Mouse (Mus musculus): ENCODE results near the gene Sh3d19. TPM values are rescaled to one million over a fixed set of nuclear protein-coding genes. Genes with fewer than 3 reads are reported as not detected.

Gene Sh3d19
- polyA plus RNA-seq, 1 experiment from 2014 or later = 33.0 TPM

GRCm38 (mm10) chr3:86011833-86012232, 40.9 kb downstream of the Sh3d19 start:
- Histone ChIP-seq H3K27me3 (no peaks in the 10 kb centered on the region), H3K4me2 (no peak overlapping the region), H3K27ac (no peak overlapping the region)

GRCm38 (mm10) chr3:86013837-86014236, 42.9 kb downstream of the Sh3d19 start:
- no peaks in the 10 kb centered on the region for H3K27me3 ChIP-seq
- WGBS = 62% methylated on average over 10 of the region's 10 CpGs
- no peak overlapping the region for H3K4me2 ChIP-seq
- H3K27ac ChIP-seq = no peak overlapping the region
- peaks cover 13% of the 10 kb centered on the region; the same call in 1 of the 2 replicates for H3K4me1 ChIP-seq
- no peaks in the 10 kb centered on the region for H3K36me3 ChIP-seq
- H3K4me3 ChIP-seq = no peak overlapping the region
- H3K9me3 ChIP-seq = no peaks in the 10 kb centered on the region
- H3K9ac ChIP-seq = no peak overlapping the region
- ATAC-seq (ENCODE audit: borderline replicate concordance, extremely low read depth, low FRiP score, low TSS enrichment) = no peak

More at GRCm38 (mm10) chr3:86011833-86012232, 40.9 kb downstream of the Sh3d19 start:
- Histone ChIP-seq H3K9me3 (no peaks in the 10 kb centered on the region), H3K4me1 (peaks cover 13% of the 10 kb centered on the region; the same call in 1 of the 2 replicates), H3K9ac (no peak overlapping the region), H3K36me3 (peaks cover 6% of the 10 kb centered on the region), H3K4me3 (no peak overlapping the region)
- ATAC-seq (ENCODE audit: borderline replicate concordance, extremely low read depth, low FRiP score, low TSS enrichment) = no peak
- WGBS = 32% methylated on average over 3 of the region's 3 CpGs

- no peak overlapping the region for H3K4me2 ChIP-seq
- no peaks in the 10 kb centered on the region for H3K27me3 ChIP-seq
- no peak for ATAC-seq (ENCODE audit: borderline replicate concordance, extremely low read depth, low FRiP score, low TSS enrichment)
- no peaks in the 10 kb centered on the region for H3K9me3 ChIP-seq
- H3K4me1 ChIP-seq = 0 out of 2 replicates have a peak, but pooled peaks cover 3% of the 10 kb centered on the region
- H3K9ac ChIP-seq = no peak overlapping the region
- no peaks in the 10 kb centered on the region for H3K36me3 ChIP-seq
- H3K27ac ChIP-seq = no peak overlapping the region
- H3K4me3 ChIP-seq = no peak overlapping the region
- 90% methylated on average over 1 of the region's 1 CpGs for WGBS
Measured at GRCm38 (mm10) chr3:86016965-86017364, 46.1 kb downstream of the Sh3d19 start.

DNA sequence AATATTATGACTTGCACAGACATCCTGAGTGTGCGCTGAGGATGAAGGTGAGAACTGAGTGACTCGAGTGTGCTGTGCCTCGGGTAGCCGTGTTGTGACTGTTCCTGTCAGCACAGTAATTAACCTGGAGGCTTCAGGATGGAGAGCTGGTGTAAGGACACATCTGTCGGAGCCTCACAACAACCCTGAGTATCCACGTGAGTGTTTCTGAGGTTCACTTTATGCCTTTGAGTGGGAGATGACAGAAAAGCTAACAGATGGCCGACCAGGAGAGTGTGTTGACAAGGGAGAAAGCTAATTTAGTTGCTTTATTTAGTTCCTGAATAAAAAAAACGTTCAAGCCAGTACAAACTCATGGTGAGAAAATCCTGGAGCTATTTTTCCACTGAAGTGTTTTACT, 46.6 kb downstream of the Sh3d19 start:
- no peak overlapping the region for H3K4me3 ChIP-seq
- no peak for ATAC-seq (ENCODE audit: borderline replicate concordance, extremely low read depth, low FRiP score, low TSS enrichment)
- no peaks in the 10 kb centered on the region for H3K27me3 ChIP-seq
- H3K4me2 ChIP-seq = no peak overlapping the region
- no peaks in the 10 kb centered on the region for H3K4me1 ChIP-seq
- no peak overlapping the region for H3K27ac ChIP-seq
- H3K36me3 ChIP-seq = no peaks in the 10 kb centered on the region
- H3K9me3 ChIP-seq = no peaks in the 10 kb centered on the region
- H3K9ac ChIP-seq = no peak overlapping the region
- 46% methylated on average over 8 of the region's 8 CpGs for WGBS

- Histone ChIP-seq H3K4me2 (no peak overlapping the region), H3K9ac (no peak overlapping the region), H3K27ac (no peak overlapping the region), H3K36me3 (no peaks in the 10 kb centered on the region), H3K27me3 (no peaks in the 10 kb centered on the region), H3K4me3 (no peak overlapping the region), H3K9me3 (no peaks in the 10 kb centered on the region), H3K4me1 (no peaks in the 10 kb centered on the region)
- ATAC-seq (ENCODE audit: borderline replicate concordance, extremely low read depth, low FRiP score, low TSS enrichment) = no peak
- WGBS = 80% methylated on average over 16 of the region's 16 CpGs
Measured at GRCm38 (mm10) chr3:86020921-86021650, 50.2 kb downstream of the Sh3d19 start.

DNA sequence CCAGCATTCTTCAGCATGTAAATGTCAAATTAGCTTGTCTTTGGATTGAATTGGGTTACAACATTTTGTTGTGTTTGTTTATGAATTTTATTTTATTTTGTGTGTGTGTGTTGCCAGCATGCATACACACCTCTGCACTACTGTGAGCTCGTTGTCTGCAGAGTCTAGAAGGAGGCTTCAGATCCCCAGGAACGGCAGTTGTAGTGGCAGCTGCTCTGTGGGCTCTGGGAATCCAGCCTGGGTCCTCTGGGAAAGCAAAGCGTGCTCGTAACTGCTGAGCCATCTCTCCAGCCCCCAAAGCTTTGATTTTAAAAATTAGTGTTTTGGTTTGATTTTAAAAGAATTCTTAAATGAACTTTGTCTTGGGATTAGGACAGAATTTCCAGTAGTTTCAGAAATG, 50.7 kb downstream of the Sh3d19 start:
- WGBS = 90% methylated on average over 4 of the region's 4 CpGs

GRCm38 (mm10) chr3:86024065-86024795, 53.3 kb downstream of the Sh3d19 start:
- ATAC-seq (ENCODE audit: borderline replicate concordance, extremely low read depth, low FRiP score, low TSS enrichment) = no peak
- no peaks in the 10 kb centered on the region for H3K4me1 ChIP-seq
- no peaks in the 10 kb centered on the region for H3K27me3 ChIP-seq
- H3K27ac ChIP-seq = no peak overlapping the region
- 85% methylated on average over 12 of the region's 12 CpGs for WGBS
- H3K9ac ChIP-seq = no peak overlapping the region
- no peaks in the 10 kb centered on the region for H3K9me3 ChIP-seq
- no peak overlapping the region for H3K4me3 ChIP-seq
- H3K36me3 ChIP-seq = no peaks in the 10 kb centered on the region
- H3K4me2 ChIP-seq = no peak overlapping the region

More for the DNA sequence above, 50.7 kb downstream of the Sh3d19 start:
- Histone ChIP-seq H3K36me3 (no peaks in the 10 kb centered on the region), H3K4me2 (no peak overlapping the region), H3K9ac (no peak overlapping the region), H3K4me3 (no peak overlapping the region), H3K27ac (no peak overlapping the region), H3K27me3 (no peaks in the 10 kb centered on the region), H3K4me1 (no peaks in the 10 kb centered on the region), H3K9me3 (no peaks in the 10 kb centered on the region)
- ATAC-seq (ENCODE audit: borderline replicate concordance, extremely low read depth, low FRiP score, low TSS enrichment) = no peak

- no peaks in the 10 kb centered on the region for H3K27me3 ChIP-seq
- no peak overlapping the region for H3K4me2 ChIP-seq
- no peak overlapping the region for H3K4me3 ChIP-seq
- H3K9me3 ChIP-seq = no peaks in the 10 kb centered on the region
- whole genome bisulfite sequencing = 91% methylated on average over 20 of the region's 20 CpGs
- H3K36me3 ChIP-seq = no peaks in the 10 kb centered on the region
- no peaks in the 10 kb centered on the region for H3K4me1 ChIP-seq
- no peak for ATAC-seq (ENCODE audit: borderline replicate concordance, extremely low read depth, low FRiP score, low TSS enrichment)
- H3K9ac ChIP-seq = no peak overlapping the region
- H3K27ac ChIP-seq = no peak overlapping the region
Measured at GRCm38 (mm10) chr3:86025341-86026137, 54.6 kb downstream of the Sh3d19 start.

DNA sequence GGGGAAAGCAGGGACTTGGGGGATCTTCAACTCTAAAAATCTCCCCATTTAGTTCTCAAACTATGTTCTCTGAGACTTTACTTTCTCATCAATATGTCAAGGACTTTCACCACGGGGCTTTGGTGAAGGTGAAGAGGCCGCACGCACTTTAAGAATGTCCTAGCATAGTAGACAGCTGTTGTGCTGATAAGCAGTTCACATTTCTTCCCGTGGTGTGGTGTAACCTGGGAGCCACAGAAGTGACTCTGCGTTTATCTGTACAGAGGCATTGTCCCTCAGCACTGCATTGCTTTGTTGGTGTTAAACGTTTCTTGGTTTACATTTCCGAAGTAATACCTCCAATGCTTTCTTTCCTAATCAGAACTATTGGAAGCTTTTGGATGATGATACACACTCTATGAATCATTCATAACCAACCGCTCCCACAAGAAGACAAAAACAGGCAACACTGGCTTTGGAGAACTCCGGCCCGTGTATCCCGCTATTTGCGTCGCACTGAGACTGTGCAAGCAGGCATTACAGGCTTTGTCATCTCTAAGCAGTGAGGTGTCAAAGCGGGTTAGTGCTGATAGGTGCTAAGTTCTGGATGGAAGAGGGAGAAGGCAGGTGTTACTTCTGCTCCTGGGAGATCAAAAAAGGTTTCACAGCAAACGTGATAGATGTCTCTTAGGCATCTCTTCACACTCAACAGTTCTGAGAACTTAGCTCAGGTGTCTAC, 57.9 kb downstream of the Sh3d19 start:
- no peak overlapping the region for H3K27ac ChIP-seq

GRCm38 (mm10) chr3:86030566-86030965, 59.7 kb downstream of the Sh3d19 start:
- peak; percentile 62; the same call in 1 of the 2 replicates for ATAC-seq (ENCODE audit: borderline replicate concordance, extremely low read depth, low FRiP score, low TSS enrichment)
- H3K4me1 ChIP-seq = no peaks in the 10 kb centered on the region
- H3K4me2 ChIP-seq = no peak overlapping the region
- H3K4me3 ChIP-seq = no peak overlapping the region
- no peak overlapping the region for H3K27ac ChIP-seq
- 61% methylated on average over 4 of the region's 4 CpGs for WGBS
- no peaks in the 10 kb centered on the region for H3K9me3 ChIP-seq
- H3K36me3 ChIP-seq = 0 out of 2 replicates have a peak, but pooled peaks cover 5% of the 10 kb centered on the region
- no peak overlapping the region for H3K9ac ChIP-seq
- no peaks in the 10 kb centered on the region for H3K27me3 ChIP-seq

More for the DNA sequence above, 57.9 kb downstream of the Sh3d19 start:
- 66% methylated on average over 15 of the region's 15 CpGs for WGBS
- ATAC-seq (ENCODE audit: borderline replicate concordance, extremely low read depth, low FRiP score, low TSS enrichment) = no peak
- Histone ChIP-seq H3K27me3 (no peaks in the 10 kb centered on the region), H3K4me1 (no peaks in the 10 kb centered on the region), H3K36me3 (0 out of 2 replicates have a peak, but pooled peaks cover 5% of the 10 kb centered on the region), H3K9ac (no peak overlapping the region), H3K4me2 (no peak overlapping the region), H3K4me3 (no peak overlapping the region), H3K9me3 (no peaks in the 10 kb centered on the region)

DNA sequence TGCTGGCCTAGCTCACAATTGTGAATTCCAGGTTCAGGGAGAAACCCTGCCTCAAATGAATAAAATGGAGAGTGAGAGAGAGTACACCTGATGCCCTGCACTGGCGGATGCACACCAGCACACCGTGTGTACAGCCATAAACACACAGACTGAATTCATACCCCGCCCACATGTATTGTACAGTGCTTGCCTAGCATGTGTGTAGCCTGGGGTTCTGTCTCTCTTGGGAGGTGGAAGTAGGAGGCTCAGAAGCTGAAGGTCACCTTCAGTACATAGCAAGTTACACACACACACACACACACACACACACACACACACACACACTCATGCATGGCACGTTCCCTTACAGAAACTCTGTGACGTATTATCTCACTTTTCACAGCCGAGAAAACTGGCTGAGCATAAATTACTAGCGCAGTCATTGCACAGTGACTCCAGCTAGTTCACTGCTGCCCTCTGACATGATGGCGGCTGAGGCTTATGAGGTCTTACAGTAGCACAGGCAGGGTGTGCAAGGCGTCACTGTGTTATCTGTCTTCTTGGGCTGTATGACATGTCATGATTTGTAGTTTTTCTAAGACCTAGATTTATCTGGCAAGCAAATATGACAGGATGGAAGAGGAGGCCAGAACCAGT, 62.7 kb downstream of the Sh3d19 start:
- H3K27me3 ChIP-seq = no peaks in the 10 kb centered on the region
- H3K27ac ChIP-seq = no peak overlapping the region
- WGBS = 59% methylated on average over 9 of the region's 9 CpGs
- no peak for ATAC-seq (ENCODE audit: borderline replicate concordance, extremely low read depth, low FRiP score, low TSS enrichment)
- no peaks in the 10 kb centered on the region for H3K9me3 ChIP-seq
- peaks cover 1% of the 10 kb centered on the region; the same call in 1 of the 2 replicates for H3K4me1 ChIP-seq
- H3K4me3 ChIP-seq = no peak overlapping the region
- no peak overlapping the region for H3K4me2 ChIP-seq
- H3K9ac ChIP-seq = no peak overlapping the region
- H3K36me3 ChIP-seq = 0 out of 2 replicates have a peak, but pooled peaks cover 5% of the 10 kb centered on the region
